Mouse (Mus musculus): Measurements from ENCODE around the gene Wnt11.

The Wnt11 gene

DNA sequence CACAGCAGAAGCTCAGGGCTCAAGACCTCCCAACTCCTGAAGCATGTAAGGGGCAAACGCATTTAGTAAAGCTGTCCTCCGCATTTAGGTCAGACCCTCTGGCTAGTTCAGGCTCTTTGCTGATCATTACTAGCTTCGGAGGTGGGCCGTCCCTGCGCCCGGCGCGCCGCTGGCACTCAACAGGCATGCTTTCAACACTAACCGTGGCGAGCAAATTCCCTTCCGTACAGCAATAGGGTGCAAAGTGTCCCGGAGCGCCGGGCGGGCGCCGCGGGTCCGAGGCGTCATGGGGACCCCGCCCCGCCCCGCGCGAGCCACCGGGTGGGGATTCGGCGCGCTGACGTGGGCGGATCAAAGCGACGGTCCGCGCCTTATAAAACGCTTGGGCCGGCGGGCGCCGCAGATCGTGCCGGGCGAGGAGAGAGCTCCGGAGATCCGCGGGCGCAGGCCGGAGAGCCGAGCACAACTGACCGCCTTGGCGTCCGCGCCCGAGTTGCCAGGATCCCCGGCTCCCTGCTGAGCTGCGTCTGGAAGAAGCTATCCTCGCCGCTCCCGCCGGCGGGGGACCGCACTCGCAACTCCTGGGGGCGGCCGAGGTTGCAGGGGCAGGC is at the start of gene Wnt11:
Gene Wnt11 (plus strand): TSS at position 402 of the 611 bp plus-strand sequence.
- CTCF ChIA-PET = interaction anchor here (0.6 kb wide), 1 partner anchor 306 kb away, joined by 4 read pairs; the partner anchor contains the start of gene Uvrag

GRCm38 (mm10) chr7:98786792-98787612 is 47.9 kb upstream of the Wnt11 start:
- CTCF ChIA-PET = no interaction called here

DNA sequence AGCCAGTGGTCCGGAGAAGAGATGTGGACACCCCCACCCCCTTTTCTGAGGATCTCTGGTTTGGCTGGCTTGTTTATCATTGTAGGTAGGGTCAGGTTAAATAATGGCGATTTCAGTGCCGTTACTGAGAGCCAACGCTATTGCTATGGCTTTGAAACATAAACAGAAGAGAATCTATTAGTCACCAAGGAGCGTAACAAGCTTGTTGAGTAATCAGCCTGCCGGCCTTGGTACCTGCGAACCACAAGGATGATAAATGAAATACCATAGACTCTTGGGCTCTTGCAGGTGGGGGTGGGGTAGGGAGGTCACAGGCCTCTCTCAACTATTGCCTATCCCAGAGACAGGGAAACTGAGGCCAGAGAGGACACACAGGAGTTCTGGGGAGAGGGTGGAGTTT is 46.2 kb upstream of the Wnt11 start:
- CTCF ChIA-PET = no interaction called here

GRCm38 (mm10) chr7:98789121-98789520 is 45.8 kb upstream of the Wnt11 start:
- CTCF ChIA-PET = no interaction called here

- CTCF ChIA-PET = interaction anchor here (0.6 kb wide), 1 partner anchor 661 kb away, joined by 3 read pairs; no protein-coding TSS in a partner anchor
Observed at GRCm38 (mm10) chr7:98791864-98792263, 43.0 kb upstream of the Wnt11 start.

DNA sequence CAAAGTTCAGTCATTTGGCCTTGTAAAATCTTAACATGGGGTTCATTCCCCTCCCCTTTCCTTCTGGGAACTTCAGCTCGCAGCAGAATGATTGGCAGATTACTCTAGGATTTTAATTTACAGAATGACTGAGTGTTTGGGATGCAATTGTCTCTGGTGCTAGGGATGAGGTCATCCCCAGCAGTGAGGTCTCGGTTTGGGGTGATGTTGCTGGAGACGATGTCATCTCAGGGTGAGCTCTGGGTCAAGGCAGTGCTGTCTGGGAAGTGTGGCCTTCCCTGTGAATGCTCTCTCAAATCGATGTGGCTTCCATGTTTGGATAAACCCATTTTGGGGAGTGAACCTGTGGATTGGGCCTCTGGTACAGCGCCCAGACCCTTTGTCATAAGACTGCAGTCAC is 41.1 kb upstream of the Wnt11 start:
- CTCF ChIA-PET = interaction anchor here (0.5 kb wide), 1 partner anchor 22 kb away, joined by 6 read pairs; no protein-coding TSS in a partner anchor

DNA sequence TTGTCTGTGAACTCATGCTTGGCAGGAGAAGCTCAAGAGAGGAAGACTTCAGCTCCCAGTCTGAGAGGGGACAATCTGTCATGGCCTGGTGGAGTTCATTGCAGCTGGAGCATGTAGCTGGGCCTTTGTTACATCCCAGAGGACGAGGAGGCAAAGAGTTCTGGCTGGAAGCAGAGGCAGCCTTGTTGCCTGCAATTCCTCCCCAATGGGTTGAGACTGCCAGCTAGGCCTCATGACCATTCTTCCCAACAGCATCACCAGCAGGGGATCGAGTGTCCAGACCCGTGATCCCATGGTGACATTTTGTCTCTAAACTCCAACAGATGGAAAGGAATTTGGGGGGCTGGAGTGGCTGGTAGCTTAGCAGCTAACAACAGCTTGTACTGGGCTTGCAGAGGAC is 40.5 kb upstream of the Wnt11 start:
- CTCF ChIA-PET = no interaction called here

- CTCF ChIA-PET = no interaction called here
Observed at GRCm38 (mm10) chr7:98795637-98796036, 39.3 kb upstream of the Wnt11 start.

DNA sequence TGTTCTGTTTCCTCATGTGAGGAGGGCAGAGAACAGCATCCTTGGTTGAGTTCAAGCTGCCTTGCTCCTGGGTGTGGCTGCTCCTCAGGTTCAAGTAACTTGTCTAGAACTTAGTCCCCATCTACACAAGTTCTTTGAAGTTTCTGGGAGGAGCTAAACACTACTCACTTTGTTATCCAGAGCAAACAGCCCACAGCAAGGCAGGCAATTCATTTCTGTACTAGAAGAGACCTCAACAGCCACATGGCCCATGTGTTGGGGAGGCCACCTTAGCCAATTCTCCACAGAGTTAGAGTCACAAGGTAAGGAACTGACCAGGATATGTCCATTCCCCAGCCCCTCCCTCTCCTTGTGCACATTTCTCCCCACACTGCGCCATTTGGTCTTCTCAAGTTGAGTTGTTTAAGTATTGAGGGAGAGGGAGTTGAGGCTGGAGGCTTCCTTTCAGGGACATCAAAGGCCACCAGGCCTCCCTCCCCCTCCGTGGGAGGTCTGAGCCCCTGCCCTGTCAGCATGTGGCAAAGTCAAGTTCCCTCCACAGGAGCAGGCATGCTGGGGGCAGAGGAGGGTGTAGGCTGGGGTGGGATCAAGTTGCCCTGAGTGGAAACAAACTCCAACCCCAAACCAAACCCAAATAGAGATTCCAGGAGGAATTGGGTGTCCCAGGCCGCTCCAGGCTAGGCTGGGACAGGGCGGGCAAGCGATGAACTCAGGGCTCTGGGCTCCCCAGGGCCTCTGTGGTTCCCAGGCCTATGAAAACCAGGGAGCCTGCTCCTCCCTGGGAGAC is 37.4 kb upstream of the Wnt11 start:
- CTCF ChIA-PET = no interaction called here

DNA sequence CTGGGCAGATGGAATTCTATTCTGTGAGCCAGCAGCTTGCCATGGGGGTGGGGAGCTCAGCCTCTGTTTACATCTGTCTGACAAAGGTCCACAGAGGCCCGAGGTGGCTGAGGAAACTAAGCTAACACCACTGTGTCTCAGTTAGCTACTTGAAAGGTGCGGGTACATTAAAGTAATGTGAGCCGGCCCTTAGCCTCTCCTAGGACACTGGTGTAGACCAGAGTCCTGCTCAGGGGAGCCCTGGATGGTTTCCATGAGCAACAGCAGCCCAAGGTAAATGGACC is 36.8 kb upstream of the Wnt11 start:
- CTCF ChIA-PET = no interaction called here

DNA sequence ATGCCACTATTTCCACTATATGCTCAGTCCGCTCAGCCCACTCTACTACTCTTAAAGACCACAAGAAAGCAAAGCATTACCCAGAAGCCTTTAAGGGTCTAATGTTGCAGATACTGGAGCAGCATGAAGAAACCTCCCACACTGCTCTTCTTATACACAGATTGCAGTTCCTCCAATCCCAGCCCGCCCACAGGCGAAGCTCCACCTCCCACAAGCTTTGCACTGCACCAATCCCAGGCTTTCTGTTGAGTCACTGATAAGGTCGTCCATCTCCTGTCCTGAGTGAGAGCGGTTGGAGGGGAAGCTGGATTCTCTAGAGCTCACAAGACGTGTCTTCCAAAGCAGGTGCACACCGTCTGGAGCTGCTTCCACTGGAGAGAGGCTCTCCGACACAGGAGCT is 34.5 kb upstream of the Wnt11 start:
- CTCF ChIA-PET = no interaction called here

GRCm38 (mm10) chr7:98801086-98801485 is 33.8 kb upstream of the Wnt11 start:
- CTCF ChIA-PET = no interaction called here

- CTCF ChIA-PET = no interaction called here
Observed at GRCm38 (mm10) chr7:98803181-98803580, 31.7 kb upstream of the Wnt11 start.

DNA sequence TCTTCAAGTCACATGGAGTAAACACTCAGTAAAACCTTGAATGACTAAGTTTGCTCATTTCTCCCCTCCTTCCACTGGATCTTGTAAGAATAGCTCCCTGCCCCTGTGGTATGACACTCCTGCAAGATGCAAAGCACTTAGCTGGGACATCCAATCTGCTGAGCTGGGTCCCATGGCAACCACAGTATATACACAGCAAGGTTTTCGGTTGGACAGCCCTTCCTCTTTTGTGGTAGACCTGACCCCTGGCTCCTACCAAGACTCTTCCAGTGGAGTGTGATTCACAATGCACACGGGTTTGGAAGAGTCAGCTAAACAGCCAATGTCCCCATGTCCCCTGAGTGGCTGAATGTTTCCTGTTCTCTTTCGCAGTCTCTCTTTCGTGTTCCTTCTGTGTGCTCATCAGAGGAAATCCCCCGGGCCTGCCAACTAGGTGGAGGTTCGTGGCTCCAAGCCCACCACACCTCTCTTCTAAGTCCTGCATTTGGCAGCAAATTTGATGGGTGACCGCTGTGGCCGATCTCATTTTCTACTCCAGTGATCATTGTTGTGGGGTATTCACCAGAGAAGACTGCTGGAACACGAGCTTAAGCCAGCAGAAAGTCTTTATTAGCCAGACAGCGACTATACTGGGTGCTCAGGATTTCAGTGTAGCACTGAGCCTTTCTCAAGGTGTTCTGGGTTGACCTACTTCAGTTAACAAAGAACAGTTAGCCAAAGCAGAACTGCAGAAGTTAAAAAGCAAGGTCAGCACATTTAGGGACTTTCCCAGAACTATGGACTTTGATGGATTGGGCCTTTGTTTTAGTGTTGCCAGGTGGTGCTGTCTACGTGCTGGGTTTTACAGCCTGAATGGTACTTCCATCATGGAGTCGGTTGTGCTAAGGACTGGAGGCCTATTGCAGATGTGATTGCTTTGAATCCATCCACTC is 29.8 kb upstream of the Wnt11 start:
- CTCF ChIA-PET = no interaction called here

- CTCF ChIA-PET = no interaction called here
Observed at GRCm38 (mm10) chr7:98806961-98807360, 28.0 kb upstream of the Wnt11 start.

- CTCF ChIA-PET = no interaction called here
Observed at GRCm38 (mm10) chr7:98809372-98809771, 25.5 kb upstream of the Wnt11 start.

GRCm38 (mm10) chr7:98810619-98811018 is 24.3 kb upstream of the Wnt11 start:
- CTCF ChIA-PET = no interaction called here

GRCm38 (mm10) chr7:98820501-98820900 is 14.4 kb upstream of the Wnt11 start:
- CTCF ChIA-PET = interaction anchor here (0.5 kb wide), 1 partner anchor 153 kb away, joined by 3 read pairs; no protein-coding TSS in a partner anchor

DNA sequence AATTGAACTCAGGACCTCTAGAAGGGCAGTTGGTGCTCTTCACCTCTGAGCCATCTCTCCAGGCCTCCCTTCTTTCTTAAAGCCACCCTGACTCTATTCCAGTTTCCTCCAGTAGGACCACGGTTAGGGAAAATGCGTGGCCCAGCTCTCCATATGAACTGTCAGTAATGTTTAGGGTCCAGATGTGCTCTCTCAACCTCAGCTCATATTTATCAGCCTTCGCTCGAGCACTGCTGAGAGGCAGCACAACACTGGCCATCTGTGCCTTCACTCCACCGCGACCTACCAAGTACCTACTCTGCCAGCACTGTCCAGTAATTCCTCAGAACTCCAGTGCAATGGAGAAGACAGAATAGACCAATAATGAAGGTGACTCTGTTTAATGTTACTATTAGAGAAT is 12.0 kb upstream of the Wnt11 start:
- CTCF ChIA-PET = no interaction called here

DNA sequence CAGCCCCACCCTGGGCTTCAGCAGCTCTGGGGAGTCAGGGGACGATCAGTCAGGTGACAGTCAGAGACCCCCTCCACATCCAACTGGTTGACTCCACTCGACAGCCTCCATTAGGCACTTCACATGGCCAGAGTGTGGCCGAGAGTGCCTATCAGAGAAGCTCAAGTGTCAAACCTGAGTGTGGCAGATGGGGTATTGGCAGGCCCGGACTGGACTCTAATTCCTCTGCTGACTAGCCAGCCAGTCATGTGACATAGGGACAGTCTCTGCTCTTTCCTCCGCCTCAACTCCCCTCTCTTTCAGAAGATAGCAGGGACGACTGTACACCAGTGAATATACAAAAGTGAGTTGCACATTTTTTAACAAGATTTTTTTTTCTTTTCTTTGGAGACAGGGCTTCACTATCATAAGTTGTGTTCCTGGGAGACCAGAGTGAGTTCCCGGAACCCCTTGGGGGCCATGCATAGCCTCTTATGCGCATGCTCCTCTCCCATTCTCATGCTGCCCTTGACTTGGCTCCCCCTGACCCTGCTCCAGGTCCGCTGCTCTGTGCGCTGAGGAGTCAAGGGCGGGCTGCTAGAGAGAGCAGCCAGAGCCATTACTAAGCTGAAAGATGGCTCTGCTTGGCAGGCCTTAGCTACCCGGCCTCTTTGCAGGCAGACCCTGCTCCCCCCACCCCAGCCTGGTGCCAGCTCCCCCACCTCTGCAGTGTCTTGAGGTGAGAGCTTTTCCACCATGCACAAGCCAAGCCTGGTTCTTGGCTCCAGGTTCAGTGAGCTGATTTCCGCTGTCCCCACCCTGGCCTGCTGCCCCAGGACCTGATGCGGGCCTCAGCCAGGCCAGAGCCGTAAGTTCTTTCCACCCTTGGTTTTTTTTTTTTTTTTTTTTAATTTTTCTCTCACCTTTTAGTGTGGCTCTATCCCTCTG is 10.8 kb upstream of the Wnt11 start:
- CTCF ChIA-PET = interaction anchor here (0.7 kb wide), 1 partner anchor 1065 kb away, joined by 5 read pairs; no protein-coding TSS in a partner anchor

DNA sequence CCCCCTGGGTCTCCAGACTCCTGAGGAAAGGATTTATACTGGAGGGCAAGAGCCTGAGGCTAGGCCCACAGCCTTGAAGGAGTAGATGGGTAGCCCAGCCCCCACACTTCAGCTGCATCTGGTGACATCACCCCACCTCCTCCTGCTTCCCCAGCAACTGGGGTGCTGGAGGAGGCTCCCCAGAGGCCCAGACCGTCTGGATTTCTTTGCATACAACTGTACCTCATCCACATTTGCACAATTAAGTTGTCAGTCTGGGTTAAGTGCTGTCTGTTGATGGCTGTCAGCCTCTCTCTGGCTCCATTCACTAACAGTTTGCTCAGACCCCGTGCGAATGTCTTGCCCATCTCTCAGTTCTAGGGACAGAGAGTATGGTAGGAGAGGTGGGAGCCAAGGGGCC is 6.9 kb upstream of the Wnt11 start:
- CTCF ChIA-PET = no interaction called here
